Mouse (Mus musculus): ENCODE measurements around the gene Pabpc4l.
"Not testable (repeated sequence)": the region's sequence is repeated elsewhere in the genome, so short reads cannot be mapped to it uniquely, and the experiment has no call there.

The Pabpc4l gene

GRCm38 (mm10) chr3:46447481-46448265 lies at the start of gene Pabpc4l:
TSS of gene Pabpc4l (minus strand) at chr3:46448219.
- no peak for DNase-seq (ENCODE audit: low read depth, low spot score)

DNA sequence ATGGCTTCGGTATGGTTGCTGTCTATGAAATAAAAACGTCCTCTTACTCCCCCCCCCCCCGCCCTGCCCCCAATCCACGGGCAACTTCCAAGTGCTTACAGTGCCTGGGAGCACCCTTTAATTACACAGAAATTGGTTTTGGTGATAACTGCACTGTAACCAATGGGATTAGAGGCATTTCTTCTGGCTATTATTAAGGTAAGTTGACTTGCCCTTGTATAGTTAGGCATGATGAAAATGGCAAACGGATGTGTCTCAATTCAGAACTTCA lies 42.9 kb upstream of the Pabpc4l start:
- no peak for DNase-seq (ENCODE audit: low read depth, low spot score)

DNA sequence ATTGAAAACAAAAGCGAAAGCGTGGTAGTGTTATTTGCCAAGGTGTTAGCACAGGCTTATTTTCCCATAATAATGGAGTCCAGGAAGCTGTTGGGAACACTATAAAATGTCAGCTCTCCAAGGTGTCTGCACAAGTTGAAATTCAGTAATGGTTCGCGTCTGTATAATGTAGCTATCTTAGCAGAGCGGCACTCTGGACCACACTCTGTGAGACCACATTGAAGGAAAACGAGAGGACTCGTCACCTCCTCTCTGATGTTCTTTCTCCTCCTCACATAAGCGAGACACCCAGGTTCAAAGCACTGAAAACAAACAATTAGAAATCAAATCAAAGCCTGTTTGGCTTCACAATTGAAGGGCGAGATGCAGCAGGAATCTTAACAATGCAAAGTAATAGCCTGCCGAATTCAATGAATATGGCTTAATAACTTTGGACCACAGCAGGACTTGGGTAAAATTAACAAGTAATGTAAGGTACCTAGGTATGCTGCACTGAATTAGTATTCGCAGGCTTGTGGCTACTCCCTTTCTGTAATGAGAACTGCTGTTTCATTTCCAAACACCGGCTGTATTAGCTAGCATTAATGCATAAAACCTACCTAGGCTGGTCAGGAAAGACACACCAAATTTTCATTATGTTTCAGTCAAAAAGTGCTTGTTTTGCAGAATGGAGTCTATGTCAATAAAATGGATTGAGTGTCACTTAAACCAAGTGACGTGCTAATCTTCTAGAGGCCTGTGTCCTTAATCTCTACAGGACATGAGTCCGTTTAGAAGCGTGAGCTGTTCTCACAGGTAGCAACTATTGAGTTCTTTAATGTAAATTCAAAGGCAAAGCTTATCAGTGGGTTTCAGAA lies 42.3 kb upstream of the Pabpc4l start:
- DNase-seq (ENCODE audit: low read depth, low spot score), result no peak

- DNase-seq (ENCODE audit: low read depth, low spot score), result not testable (repeated sequence)
Measured at GRCm38 (mm10) chr3:46486091-46486490, 38.1 kb upstream of the Pabpc4l start.

GRCm38 (mm10) chr3:46448266-46448532 lies 180 bp upstream of the Pabpc4l start:
- DNase-seq (ENCODE audit: low read depth, low spot score), result no peak

DNA sequence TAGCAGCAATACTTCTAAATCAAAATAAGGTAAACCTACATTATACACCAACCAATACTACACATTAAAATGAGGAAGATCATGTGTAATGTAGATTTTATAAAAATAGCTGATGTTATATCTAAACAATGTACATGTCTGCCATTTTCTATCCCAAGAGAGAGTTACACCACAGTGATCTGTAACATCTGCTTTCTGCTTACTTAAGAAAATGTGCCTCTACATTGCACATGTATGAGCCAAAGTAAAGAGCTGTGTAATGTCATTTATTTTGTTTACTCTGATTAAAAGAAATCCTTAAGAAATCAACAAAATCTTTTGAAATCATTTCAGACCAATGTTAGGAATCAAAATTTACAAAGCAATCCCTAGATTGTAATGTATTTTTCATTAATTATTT lies 16.6 kb downstream of the Pabpc4l start:
- DNase-seq (ENCODE audit: low read depth, low spot score), result no peak

Measured in CD4-positive, CD25-positive, alpha-beta regulatory T cell, adult 2 months (primary cell).